Mouse (Mus musculus): ENCODE measurements at regions not wholly inside any gene's neighbourhood (a gene's known extent, or its start where the extent isn't known, plus 50 kb on each side); places are given as distances from the start of the nearest gene placed in this dataset.

- TF ChIP-seq CTCF (IDR thresholded peaks at IDR 0.05; ENCODE audit: control insufficient read depth, insufficient read depth, low read length) (no peak), POLR2A (IDR thresholded peaks at IDR 0.05; ENCODE audit: borderline replicate concordance, control insufficient read depth, low read depth, low read length) (no peak)
Measured at GRCm38 (mm10) chr15:61304546-61304945, 381.7 kb upstream of the A1bg start.
